In genomic region chr13:58558216-58558615, GRCm38 (mm10) we compare ENCODE assay signal across 23 mouse cellular contexts. TPM values are rescaled to one million over a fixed set of nuclear protein-coding genes. Genes with fewer than 3 reads are reported as not detected.
A peak's percentile ranks its signal among the peaks of the same experiment; 100 is the strongest.
DNase-seq lines count a peak whose midpoint lies in the region; TF ChIP-seq lines count a peak whose summit lies in the region.
"Had no signal": no experiment of that assay in that cellular context is flagged by ENCODE, and none has a peak within 500 bp of the region (broad histone marks: within the 10 kb centered on the region; RNA-seq: fewer than 3 reads in every experiment).

No protein-coding gene starts in this region.

- DNase-seq in layer of hippocampus, adult 18-20 months (ENCODE audit: low spot score in 2 of 2): peak; percentile 63 to 79
- no peak for DNase-seq in layer of hippocampus, postnatal 25 days (ENCODE audit: extremely low spot score in 1 of 2, low spot score in 1 of 2)
- DNase-seq in frontal cortex, adult 2 months (ENCODE audit: extremely low spot score in 1 of 2, low spot score in 1 of 2): peak; percentile 20 to 67
- DNase-seq in left cerebral cortex, postnatal 10 days (ENCODE audit: extremely low spot score in 1 of 2, low spot score in 2 of 2): peak; percentile 42 to 57
- DNase-seq in right cerebral cortex, postnatal 36 days (ENCODE audit: low spot score in 2 of 2): peak; percentile 27 to 43
- no peak for DNase-seq in Muller cell, postnatal 12 days (ENCODE audit: inconsistent ontology term)
- no peak for DNase-seq in heart, adult 2 months
- no peak for DNase-seq in MN1 (ENCODE audit: low spot score)
- DNase-seq: adrenal gland, adult 8-10 months; cerebellum, adult 8-10 months; embryo, embryonic 11 days; heart, adult 18-20 months; kidney, postnatal 10 days; retina, postnatal 1 day; thymus, adult 18-20 months had no signal

- intact Hi-C loops in left cerebral cortex, postnatal 10 days (cut with DNase I): no loop called here
- intact Hi-C loops in heart, adult 2 months (cut with DNase I): no loop called here

- no peak overlapping the region for H3K9ac ChIP-seq in heart, adult 2 months (ENCODE audit: low read depth, low read length)
- H3K9ac ChIP-seq: hindbrain, embryonic 13.5 days; intestine, embryonic 15.5 days; limb, embryonic 12.5 days; liver, embryonic 15.5 days; neural tube, embryonic 15.5 days had no signal

- no peak overlapping the region for H3K4me3 ChIP-seq in heart, adult 2 months
- H3K4me3 ChIP-seq: hindbrain, embryonic 13.5 days; intestine, embryonic 15.5 days; limb, embryonic 12.5 days; liver, embryonic 15.5 days; neural tube, embryonic 15.5 days had no signal

- TF ChIP-seq CTCF in heart, adult 2 months (IDR thresholded peaks at IDR 0.05): no peak

- no peaks in the 10 kb centered on the region for H3K27me3 ChIP-seq in heart, adult 2 months (ENCODE audit: control insufficient read depth, insufficient read depth, low read length)
- H3K27me3 ChIP-seq: hindbrain, embryonic 13.5 days; intestine, embryonic 15.5 days; limb, embryonic 12.5 days; liver, embryonic 15.5 days; neural tube, embryonic 15.5 days had no signal

- H3K36me3 ChIP-seq in heart, adult 2 months (ENCODE audit: control insufficient read depth, insufficient read depth, low read length): no peaks in the 10 kb centered on the region
- H3K36me3 ChIP-seq: hindbrain, embryonic 13.5 days; intestine, embryonic 15.5 days; limb, embryonic 12.5 days; liver, embryonic 15.5 days; neural tube, embryonic 15.5 days had no signal

- no peak for TF ChIP-seq EP300 in heart, adult 2 months (IDR thresholded peaks at IDR 0.05; ENCODE audit: insufficient read depth, low read depth, low read length)

- TF ChIP-seq POLR2A in heart, adult 2 months (IDR thresholded peaks at IDR 0.05; ENCODE audit: insufficient read depth, low read depth, low read length): no peak

- no peaks in the 10 kb centered on the region for H3K79me2 ChIP-seq in heart, adult 2 months (replicated peaks; ENCODE audit: control insufficient read depth, insufficient read depth, low read length)

- no peaks in the 10 kb centered on the region for H3K4me1 ChIP-seq in heart, adult 2 months (ENCODE audit: control insufficient read depth, insufficient read depth, low read length)
- H3K4me1 ChIP-seq: liver, embryonic 15.5 days; neural tube, embryonic 15.5 days had no signal

- H3K27ac ChIP-seq in heart, adult 2 months: no peak overlapping the region
- H3K27ac ChIP-seq: hindbrain, embryonic 13.5 days; intestine, embryonic 15.5 days; limb, embryonic 12.5 days; liver, embryonic 15.5 days; neural tube, embryonic 15.5 days had no signal

- 65% methylated on average over 12 of the region's 12 CpGs for WGBS in heart, adult 2 months

RNA-seq across cellular contexts. Expression of gene Slc28a3, which starts 52.5 kb away (rescaled TPM):
- under 1 TPM; 0.13 to 0.20 TPM for total RNA-seq in layer of hippocampus, adult 18-20 months (2021)
- under 1 TPM in 1 of 2 experiments, not detected in 1; 0.10 TPM for total RNA-seq in layer of hippocampus, postnatal 25 days (2021)
- 0.06 TPM in 1 of 2 replicates, not detected in the other for polyA plus RNA-seq in frontal cortex, adult 2 months (2012; rRNA removed)
- not detected for total RNA-seq in left cerebral cortex, postnatal 10 days (2021)
- total RNA-seq in heart, adult 2 months (2021): not detected
- polyA plus RNA-seq in heart, adult 2 months (2012; rRNA removed): 0.12 TPM in 1 of 2 replicates, not detected in the other
- total RNA-seq: adrenal gland, adult 8-10 months; gastrocnemius, adult 18-20 months had no signal
- polyA plus RNA-seq: C2C12; heart, postnatal 0 days; neural tube, embryonic 15.5 days had no signal

Comparison
In these comparisons a context has a peak if more than half of its experiments do, and no peak if none do; other contexts are left out.
1. DNase-seq: peak in layer of hippocampus, adult 18-20 months (2 of 2), frontal cortex, adult 2 months (2 of 2), left cerebral cortex, postnatal 10 days (2 of 2) and right cerebral cortex, postnatal 36 days (2 of 2); none in layer of hippocampus, postnatal 25 days (0 of 2), Muller cell, postnatal 12 days (single experiment), heart, adult 2 months (0 of 2) and MN1 (single experiment).